10 mouse cellular contexts compared by ENCODE assay signal in genomic region chr13:114680379-114680733, GRCm38 (mm10).
DNase-seq lines count a peak whose midpoint lies in the region; ATAC-seq and TF ChIP-seq lines count a peak whose summit lies in the region.
"Had no signal": no experiment of that assay in that cellular context is flagged by ENCODE, and none has a peak within 500 bp of the region (broad histone marks: within the 10 kb centered on the region; RNA-seq: fewer than 3 reads in every experiment).

No protein-coding gene starts in this region.

- no peak overlapping the region for H3K9ac ChIP-seq in MEL (ENCODE audit: control insufficient read depth, low read depth, low read length, poor library complexity, severe bottlenecking)
- H3K9ac ChIP-seq in lung, postnatal 0 days (replicated peaks; ENCODE audit: low read depth), result no peak overlapping the region

- TF ChIP-seq EP300 in MEL (IDR thresholded peaks at IDR 0.05; ENCODE audit: low read depth in 1 of 2, low read length in 2 of 2), result peak; percentile 65 to 70
- no peak for TF ChIP-seq EP300 in lung, postnatal 0 days (IDR thresholded peaks at IDR 0.05)

- TF ChIP-seq POLR2A in MEL (IDR thresholded peaks at IDR 0.05; ENCODE audit: control insufficient read depth in 1 of 2, insufficient read depth in 1 of 2, low read depth in 1 of 2, low read length in 2 of 2, poor library complexity in 1 of 2), result no peak

- H3K27me3 ChIP-seq in MEL (ENCODE audit: control insufficient read depth in 1 of 2, insufficient read depth in 2 of 2, low read length in 2 of 2), result no peaks in the 10 kb centered on the region
- no peaks in the 10 kb centered on the region for H3K27me3 ChIP-seq in lung, postnatal 0 days (replicated peaks; ENCODE audit: insufficient read depth, low read length)

- no peaks in the 10 kb centered on the region for H3K79me2 ChIP-seq in MEL (ENCODE audit: control insufficient read depth, insufficient read depth, low read length, poor library complexity)

- no peak for TF ChIP-seq RAD21 in MEL (IDR thresholded peaks at IDR 0.05; ENCODE audit: low read depth, low read length)

- peaks cover 0 to 7% of the 10 kb centered on the region in 2 experiments; a peak in 2 of 4 replicates for H3K36me3 ChIP-seq in MEL (ENCODE audit: control insufficient read depth in 1 of 2, insufficient read depth in 2 of 2, low read length in 2 of 2)
- H3K36me3 ChIP-seq in lung, postnatal 0 days (ENCODE audit: insufficient read depth, low read length), result no peaks in the 10 kb centered on the region
- H3K36me3 ChIP-seq: forebrain, embryonic 10.5 days had no signal

- 0 out of 2 replicates have a peak overlapping the region, but pooled peaks have one; percentile 5 for H3K4me2 ChIP-seq in lung, postnatal 0 days (replicated peaks; ENCODE audit: low read depth, low read length)

- DNase-seq in MEL (ENCODE audit: low read depth, low spot score), result peak; percentile 64
- peak; percentile 3 for DNase-seq in c-Kit-positive CD71-positive TER-119-positive erythroid progenitor cells, embryonic 14.5 days (ENCODE audit: low spot score)
- DNase-seq in kidney, postnatal 14 days, result peak; percentile 83
- peak; percentile 80 for DNase-seq in lung, postnatal 0 days (ENCODE audit: low spot score)
- no peak for DNase-seq in cerebellum, adult 8-10 months
- no peak for DNase-seq in cerebellum, postnatal 4 days (ENCODE audit: low spot score in 2 of 2)
- no peak for DNase-seq in left cerebral cortex, postnatal 14 days (ENCODE audit: low spot score in 2 of 2)
- DNase-seq in retina, postnatal 1 day, result no peak
- DNase-seq: cerebellum, adult 11 months had no signal

- no peaks in the 10 kb centered on the region for H3K9me3 ChIP-seq in MEL (replicated peaks; ENCODE audit: insufficient read depth, low read length)
- H3K9me3 ChIP-seq in lung, postnatal 0 days (ENCODE audit: low read length), result no peaks in the 10 kb centered on the region
- H3K9me3 ChIP-seq: forebrain, embryonic 10.5 days had no signal

- 50% methylated on average over 9 of the region's 9 CpGs for WGBS in lung, postnatal 0 days

- H3K4me1 ChIP-seq in MEL (ENCODE audit: control insufficient read depth in 1 of 2, insufficient read depth in 2 of 2, low read length in 2 of 2), result peaks cover 0 to 16% of the 10 kb centered on the region in 2 experiments; a peak in 3 of 4 replicates
- no peaks in the 10 kb centered on the region for H3K4me1 ChIP-seq in lung, postnatal 0 days (ENCODE audit: insufficient read depth, low read depth, low read length)
- H3K4me1 ChIP-seq: forebrain, embryonic 10.5 days had no signal

- TF ChIP-seq CTCF in MEL (IDR thresholded peaks at IDR 0.05 in 2 of 3, conservative IDR thresholded peaks at IDR 0.05 in 1 of 3; ENCODE audit: control insufficient read depth in 1 of 3, insufficient read depth in 1 of 3, low read depth in 2 of 3, low read length in 3 of 3, poor library complexity in 1 of 3, severe bottlenecking in 1 of 3), result no peak
- TF ChIP-seq CTCF in lung, postnatal 0 days (IDR thresholded peaks at IDR 0.05), result no peak

- peak overlapping the region in 1 of 2 experiments; percentile 9; a peak in 1 of 4 replicates for H3K4me3 ChIP-seq in MEL (ENCODE audit: control insufficient read depth in 1 of 2, insufficient read depth in 1 of 2, low read depth in 2 of 2, low read length in 2 of 2)
- H3K4me3 ChIP-seq in lung, postnatal 0 days (ENCODE audit: low read depth, low read length), result no peak overlapping the region
- H3K4me3 ChIP-seq: forebrain, embryonic 10.5 days had no signal

- intact Hi-C loops in left cerebral cortex, postnatal 14 days (cut with DNase I), result no loop called here

- peak; percentile 92 for ATAC-seq in lung, postnatal 0 days

- H3K27ac ChIP-seq in MEL (ENCODE audit: control insufficient read depth, low read depth, low read length), result no peak overlapping the region
- H3K27ac ChIP-seq in lung, postnatal 0 days (ENCODE audit: low read length), result peak overlapping the region; percentile 35; the same call in 1 of the 2 replicates
- H3K27ac ChIP-seq: forebrain, embryonic 10.5 days had no signal

TF ChIP-seq in MEL, 35 proteins besides CTCF, POLR2A, EP300 and RAD21:
- TF ChIP-seq POLR2AphosphoS2 (IDR thresholded peaks at IDR 0.05; ENCODE audit: low read length) (no peak), TCF12 (IDR thresholded peaks at IDR 0.05; ENCODE audit: low read depth, low read length) (peak; percentile 64), RCOR1 (IDR thresholded peaks at IDR 0.05; ENCODE audit: low read depth, low read length) (peak; percentile 26; the same call in 1 of the 2 replicates), ZKSCAN1 (IDR thresholded peaks at IDR 0.05; ENCODE audit: low read depth, low read length) (no peak), ELF1 (IDR thresholded peaks at IDR 0.05; ENCODE audit: low read depth, low read length) (no peak), MXI1 (IDR thresholded peaks at IDR 0.05; ENCODE audit: low read depth, low read length) (0 out of 2 replicates have a peak, but pooled peaks have one; percentile 38), SIN3A (IDR thresholded peaks at IDR 0.05; ENCODE audit: low read length) (0 out of 2 replicates have a peak, but pooled peaks have one; percentile 45), GATA1 (IDR thresholded peaks at IDR 0.05; ENCODE audit: low read depth, low read length) (peak; percentile 53), NRF1 (IDR thresholded peaks at IDR 0.05; ENCODE audit: insufficient read depth, low read depth, low read length, poor library complexity, severe bottlenecking) (no peak), ETS1 (IDR thresholded peaks at IDR 0.05; ENCODE audit: low read depth, low read length) (peak; percentile 18; the same call in 1 of the 2 replicates), BHLHE40 (IDR thresholded peaks at IDR 0.05; ENCODE audit: borderline replicate concordance, low read depth, low read length) (peak; percentile 83), POLR2AphosphoS5 (IDR thresholded peaks at IDR 0.05; ENCODE audit: borderline replicate concordance, low read depth, low read length) (no peak)

Comparison
In these comparisons a context has a peak if more than half of its experiments do, and no peak if none do; other contexts are left out.
1. DNase-seq: peak in MEL (single experiment), c-Kit-positive CD71-positive TER-119-positive erythroid progenitor cells, embryonic 14.5 days (single experiment), kidney, postnatal 14 days (single experiment) and lung, postnatal 0 days (single experiment); none in cerebellum, adult 8-10 months (single experiment), cerebellum, postnatal 4 days (0 of 2), left cerebral cortex, postnatal 14 days (0 of 2) and retina, postnatal 1 day (single experiment).